Mouse (Mus musculus): Measurements from ENCODE around the gene Lhx3.

Lhx3 gene

GRCm38 (mm10) chr2:26170376-26170775 is 37.7 kb downstream of the Lhx3 start:
- CTCF ChIA-PET, result interaction anchor here in 1 of 4 experiments (1.2 kb wide), 1 partner anchor 16 kb away, joined by 5 read pairs; no protein-coding TSS in a partner anchor
- POLR2A ChIA-PET, result interaction anchor here in 2 of 4 experiments (0.6 to 1.3 kb wide), 8 partner anchors 24 to 956 kb away, joined by 3 to 6 read pairs (median 3); partner anchors contain the start of genes Sec16a (in 1 of the 2) and Ubac1 (in 1 of the 2)

- POLR2A ChIA-PET, result interaction anchor here in 2 of 4 experiments (0.9 to 1.4 kb wide), 4 partner anchors 18 to 277 kb away, joined by 3 to 6 read pairs (median 4); partner anchors contain the start of gene Qsox2 (in 1 of the 2)
Observed at GRCm38 (mm10) chr2:26168843-26169579, 39.1 kb downstream of the Lhx3 start.

GRCm38 (mm10) chr2:26166890-26167289 is 41.2 kb downstream of the Lhx3 start:
- CTCF ChIA-PET, result interaction anchor here in 3 of 4 experiments (0.5 to 3.2 kb wide), 6 partner anchors 13 to 179 kb away, joined by 3 to 12 read pairs (median 5); no protein-coding TSS in a partner anchor
- POLR2A ChIA-PET, result interaction anchor here in 2 of 4 experiments (0.5 to 0.8 kb wide), 3 partner anchors 16 to 205 kb away, joined by 3 to 5 read pairs (median 4); no protein-coding TSS in a partner anchor

More at GRCm38 (mm10) chr2:26168843-26169579, 39.1 kb downstream of the Lhx3 start:
- CTCF ChIA-PET, result interaction anchor here in 3 of 4 experiments (0.5 to 3.2 kb wide), 5 partner anchors 13 to 114 kb away, joined by 3 to 13 read pairs (median 6); no protein-coding TSS in a partner anchor

GRCm38 (mm10) chr2:26158064-26158463 is 50.0 kb downstream of the Lhx3 start:
- POLR2A ChIA-PET, result interaction anchor here in 1 of 4 experiments (0.9 to 1.0 kb wide), 2 partner anchors 18 to 115 kb away, joined by 3 read pairs; no protein-coding TSS in a partner anchor
- CTCF ChIA-PET, result interaction anchor here in 3 of 4 experiments (0.6 to 2.3 kb wide), 5 partner anchors 25 to 695 kb away, joined by 3 to 5 read pairs (median 3); no protein-coding TSS in a partner anchor

GRCm38 (mm10) chr2:26156191-26156977 is 51.7 kb downstream of the Lhx3 start:
- CTCF ChIA-PET, result interaction anchor here in 2 of 4 experiments (0.6 to 1.3 kb wide), 7 partner anchors 15 to 167 kb away, joined by 3 to 6 read pairs (median 4); no protein-coding TSS in a partner anchor
- POLR2A ChIA-PET, result interaction anchor here in 2 of 4 experiments (0.7 to 0.9 kb wide), 2 partner anchors 45 to 419 kb away, joined by 3 to 4 read pairs; no protein-coding TSS in a partner anchor

GRCm38 (mm10) chr2:26155737-26156136 is 52.4 kb downstream of the Lhx3 start:
- ChIA-PET POLR2A (interaction anchor here in 2 of 4 experiments (0.7 to 0.9 kb wide), 2 partner anchors 45 to 420 kb away, joined by 3 to 4 read pairs; no protein-coding TSS in a partner anchor), CTCF (interaction anchor here in 3 of 4 experiments (0.7 to 1.3 kb wide), 6 partner anchors 14 to 166 kb away, joined by 3 to 6 read pairs (median 4); no protein-coding TSS in a partner anchor)

GRCm38 (mm10) chr2:26154586-26154985 is 53.5 kb downstream of the Lhx3 start:
- CTCF ChIA-PET, result interaction anchor here (0.5 to 2.7 kb wide), 121 partner anchors 10 to 1143 kb away, joined by 3 to 54 read pairs (median 6); partner anchors contain the start of genes Dnlz (in 3 of the 4), Qsox2 (in 3 of the 4), Inpp5e (in 2 of the 4) and Bmyc (in 1 of the 4)

GRCm38 (mm10) chr2:26153909-26154340 is 54.2 kb downstream of the Lhx3 start:
- POLR2A ChIA-PET, result interaction anchor here in 3 of 4 experiments (0.7 to 1.7 kb wide), 29 partner anchors 10 to 289 kb away, joined by 3 to 9 read pairs (median 3); partner anchors contain the start of genes Inpp5e (in 2 of the 3), Qsox2 (in 2 of the 3), Dnlz (in 1 of the 3) and Snapc4 (in 1 of the 3)

More at GRCm38 (mm10) chr2:26154586-26154985, 53.5 kb downstream of the Lhx3 start:
- POLR2A ChIA-PET, result interaction anchor here in 3 of 4 experiments (0.9 to 1.7 kb wide), 19 partner anchors 11 to 289 kb away, joined by 3 to 9 read pairs (median 3); partner anchors contain the start of genes Qsox2 (in 2 of the 3) and Inpp5e (in 1 of the 3)

GRCm38 (mm10) chr2:26153295-26153694 is 54.8 kb downstream of the Lhx3 start:
- ChIA-PET CTCF (interaction anchor here (0.5 to 2.7 kb wide), 165 partner anchors 9 to 1953 kb away, joined by 3 to 54 read pairs (median 5); partner anchors contain the start of genes Dnlz (in 3 of the 4), Inpp5e (in 3 of the 4), Qsox2 (in 3 of the 4) and Camsap1 (in 2 of the 4)), POLR2A (interaction anchor here in 3 of 4 experiments (0.6 to 1.7 kb wide), 30 partner anchors 10 to 290 kb away, joined by 3 to 9 read pairs (median 3); partner anchors contain the start of genes Inpp5e (in 2 of the 3), Qsox2 (in 2 of the 3), Dnlz (in 1 of the 3) and Snapc4 (in 1 of the 3))

More at GRCm38 (mm10) chr2:26153909-26154340, 54.2 kb downstream of the Lhx3 start:
- CTCF ChIA-PET, result interaction anchor here (0.5 to 2.7 kb wide), 178 partner anchors 9 to 1953 kb away, joined by 3 to 54 read pairs (median 5); partner anchors contain the start of genes Dnlz (in 4 of the 4), Inpp5e (in 3 of the 4), Qsox2 (in 3 of the 4) and Camsap1 (in 2 of the 4)

All from embryonic stem cell, embryonic (primary cell).